Mouse (Mus musculus): Measurements from ENCODE around the gene Srrm2. TPM values are rescaled to one million over a fixed set of nuclear protein-coding genes. Genes with fewer than 3 reads are reported as not detected.

Gene Srrm2
- total RNA-seq, 2 experiments from 2014 or later = 275 to 287 TPM

GRCm38 (mm10) chr17:23862926-23863325, 72.6 kb downstream of the Srrm2 start:
- no peak for DNase-seq

DNA sequence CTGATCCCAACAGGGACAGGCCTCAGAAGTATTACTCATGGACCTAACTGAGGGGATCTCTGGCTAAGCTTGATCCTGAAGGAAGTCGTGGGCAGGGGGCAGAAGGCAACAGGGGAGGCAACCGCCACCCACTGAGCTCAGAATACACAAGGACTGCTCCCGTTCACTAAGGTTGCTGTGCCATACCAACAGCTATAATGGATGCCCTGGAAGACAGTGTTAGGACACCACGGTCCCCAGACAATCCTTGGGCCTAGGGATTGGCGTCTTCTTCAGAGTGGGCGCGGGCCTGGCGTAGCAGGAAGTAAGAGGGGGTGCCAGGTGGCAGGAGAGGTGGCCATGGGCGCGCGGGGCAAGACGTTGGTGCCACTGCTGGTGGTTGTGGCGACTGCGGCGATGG, 77.4 kb downstream of the Srrm2 start, which contains the start of gene Prss21:
Gene Prss21 (plus strand): TSS at position 301 of the 400 bp plus-strand sequence.
- no peak for DNase-seq

DNA sequence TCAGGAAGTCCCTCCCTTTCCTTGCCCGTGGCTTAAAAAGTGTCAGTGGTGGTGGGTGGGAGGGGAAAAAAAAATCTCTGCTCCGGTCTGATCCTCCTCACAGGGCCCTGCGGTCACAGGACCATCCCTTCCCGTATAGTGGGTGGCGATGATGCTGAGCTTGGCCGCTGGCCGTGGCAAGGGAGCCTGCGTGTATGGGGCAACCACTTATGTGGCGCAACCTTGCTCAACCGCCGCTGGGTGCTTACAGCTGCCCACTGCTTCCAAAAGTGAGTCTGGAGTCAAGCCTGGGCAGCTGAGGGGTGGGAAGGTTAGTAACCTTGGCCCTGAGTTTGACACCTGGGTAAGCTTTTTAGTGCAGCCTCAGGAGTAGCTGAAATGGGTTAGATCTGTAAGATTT, 78.2 kb downstream of the Srrm2 start:
- no peak for DNase-seq

Small RNA genes lying within 50 kb of the gene (microRNA-seq; reads per million reads assigned to microRNA genes)
- 2.2 to 3.1 reads per million in 2 experiments for gene Mir5125

Other genes starting within 250 kb of the Srrm2 start
- 1 to 10 TPM; 5.8 to 6.3 TPM for gene Zfp213, start 226.3 kb upstream of the Srrm2 start, total RNA-seq (2021)
- 10 to 100 TPM in 1 of 2 experiments, 1 to 10 TPM in 1; 9.3 to 10.3 TPM for gene Zfp13, start 191.0 kb upstream of the Srrm2 start, total RNA-seq (2021)
- gene Zscan10, start 189.7 kb upstream of the Srrm2 start, total RNA-seq (2021) = not detected
- gene Mmp25, start 145.3 kb upstream of the Srrm2 start, total RNA-seq (2021) = under 1 TPM; 0.48 to 0.50 TPM
- gene Bicdl2, start 130.0 kb upstream of the Srrm2 start, total RNA-seq (2021) = under 1 TPM in 1 of 2 experiments, not detected in 1; 0.14 TPM
- gene Hcfc1r1, start 116.9 kb upstream of the Srrm2 start, total RNA-seq (2021) = 100 to 1,000 TPM; 214 to 238 TPM
- gene Thoc6, start 116.7 kb upstream of the Srrm2 start, total RNA-seq (2021) = 10 to 100 TPM; 24.8 to 28.8 TPM
- 100 to 1,000 TPM; 212 to 246 TPM for gene Tnfrsf12a, start 113.1 kb upstream of the Srrm2 start, total RNA-seq (2021)
- not detected for gene Cldn6, start 111.3 kb upstream of the Srrm2 start, total RNA-seq (2021)
- gene Cldn9, start 106.5 kb upstream of the Srrm2 start, total RNA-seq (2021) = not detected
- gene 1520401A03Rik, start 67.7 kb upstream of the Srrm2 start, total RNA-seq (2021) = not detected
- 10 to 100 TPM; 16.6 to 16.7 TPM for gene Pkmyt1, start 64.2 kb upstream of the Srrm2 start, total RNA-seq (2021)
- 10 to 100 TPM; 19.1 to 19.3 TPM for gene Paqr4, start 49.7 kb upstream of the Srrm2 start, total RNA-seq (2021)
- not detected for gene Kremen2, start 44.7 kb upstream of the Srrm2 start, total RNA-seq (2021)
- gene Flywch1, start 18.9 kb upstream of the Srrm2 start, total RNA-seq (2021) = 10 to 100 TPM; 32.8 to 33.4 TPM
- gene Flywch2, start 4.5 kb upstream of the Srrm2 start, total RNA-seq (2021) = 1 to 10 TPM; 1.2 to 2.2 TPM
- 100 to 1,000 TPM; 413 to 427 TPM for gene Elob, start 38.6 kb downstream of the Srrm2 start, total RNA-seq (2021)
- not detected for gene Prss33, start 45.5 kb downstream of the Srrm2 start, total RNA-seq (2021)
- gene Prss32, start 53.3 kb downstream of the Srrm2 start, total RNA-seq (2021) = not detected
- gene Prss41, start 53.6 kb downstream of the Srrm2 start, total RNA-seq (2021) = not detected
- not detected for gene Prss21, start 77.5 kb downstream of the Srrm2 start, total RNA-seq (2021)
- not detected for gene Dcpp1, start 90.3 kb downstream of the Srrm2 start, total RNA-seq (2021)
- not detected for gene Dcpp2, start 90.3 kb downstream of the Srrm2 start, total RNA-seq (2021)
- not detected for gene Dcpp3, start 126.9 kb downstream of the Srrm2 start, total RNA-seq (2021)
- not detected for gene Sbp, start 151.1 kb downstream of the Srrm2 start, total RNA-seq (2021)
- not detected for gene Sbpl, start 164.7 kb downstream of the Srrm2 start, total RNA-seq (2021)
- gene Prss30, start 190.0 kb downstream of the Srrm2 start, total RNA-seq (2021) = not detected
- gene Prss22, start 207.6 kb downstream of the Srrm2 start, total RNA-seq (2021) = not detected
- gene Prss27, start 247.6 kb downstream of the Srrm2 start, total RNA-seq (2021) = not detected